Mouse (Mus musculus): ENCODE data around the gene Zfp963. TPM values are rescaled to one million over a fixed set of nuclear protein-coding genes. Genes with fewer than 3 reads are reported as not detected.

Gene Zfp963
- 1.7 and 1.8 TPM in 2 replicates for polyA plus RNA-seq (2012; rRNA removed)

DNA sequence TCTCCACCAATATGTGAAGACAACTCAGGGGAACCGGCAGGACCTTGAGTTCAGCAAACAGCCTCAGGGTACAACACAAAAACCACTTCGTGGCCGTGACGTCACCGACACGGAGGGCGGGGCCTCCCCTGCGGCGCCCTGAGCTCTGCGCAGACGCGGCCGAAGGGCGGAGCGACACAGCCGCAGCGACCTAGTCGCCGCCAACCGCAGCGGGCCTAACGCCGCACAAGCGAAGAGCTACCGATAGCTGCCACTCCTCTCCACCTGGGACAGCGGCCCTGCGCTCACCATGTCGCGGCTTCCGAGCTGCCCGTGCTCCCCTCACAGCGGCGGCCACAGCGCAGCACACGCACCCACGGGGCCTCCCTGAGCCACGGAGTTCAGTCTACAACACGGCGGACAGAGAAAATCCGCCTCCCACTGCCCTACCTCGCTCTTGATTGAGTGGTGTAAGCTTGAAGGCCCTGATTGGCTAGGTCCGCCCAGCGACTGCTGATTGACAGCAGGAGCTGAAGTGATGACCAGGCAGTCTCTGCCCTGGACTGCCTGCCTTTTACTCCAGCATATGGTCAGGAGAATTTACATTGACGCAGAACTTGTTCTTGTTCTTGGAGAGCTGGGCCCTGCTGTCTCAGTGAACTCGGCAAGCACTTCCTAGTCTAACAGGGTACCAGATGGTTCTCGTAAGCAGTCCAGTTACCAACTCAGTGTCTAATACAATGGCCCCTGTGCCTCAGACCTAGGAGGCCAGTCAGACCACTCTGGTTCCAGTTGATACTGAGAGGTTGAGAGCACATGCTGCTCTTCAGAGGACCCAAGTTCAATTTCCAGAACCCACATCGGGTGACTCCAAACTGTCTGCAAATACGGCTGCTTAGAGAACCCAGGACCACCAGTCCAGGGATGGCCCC, at the start of gene Zfp963:
Gene Zfp963 (minus strand): TSS at position 427 of the 911 bp plus-strand sequence.

DNA sequence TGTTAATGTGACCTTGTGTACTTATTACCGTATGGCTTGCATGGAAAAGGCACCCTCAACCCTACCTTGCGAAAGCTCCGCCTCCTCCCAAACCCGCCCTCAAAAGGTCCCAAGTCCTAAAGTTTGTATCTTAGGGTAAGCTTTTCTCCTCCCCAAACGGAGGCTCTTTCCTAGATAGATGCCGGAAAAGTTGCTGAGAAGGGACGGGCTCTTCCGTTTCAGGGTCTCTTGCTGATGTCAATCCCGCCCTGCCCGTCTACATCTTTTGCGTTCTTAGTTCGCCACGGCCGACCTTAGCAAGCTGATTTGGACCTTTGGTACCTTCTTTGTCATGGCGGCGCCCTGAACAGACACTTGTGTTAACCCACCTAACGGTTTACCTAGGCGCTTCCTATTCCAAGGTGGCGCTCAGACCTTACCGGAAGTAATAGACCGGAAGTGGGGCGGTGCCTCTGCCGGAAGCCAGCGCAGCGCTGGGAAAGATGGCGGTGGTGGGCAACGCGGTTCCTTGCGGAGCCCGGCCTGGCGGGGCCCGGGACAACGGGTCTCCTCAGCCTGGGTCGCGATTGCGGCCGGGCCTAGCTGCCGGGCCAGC, 41.1 kb upstream of the Zfp963 start, which contains the start of the genes Atp13a1 and Zfp866:
Gene Atp13a1 (plus strand): TSS at position 391 of the 595 bp plus-strand sequence.
Gene Zfp866 (minus strand): TSS at position 406 of the 595 bp plus-strand sequence.

DNA sequence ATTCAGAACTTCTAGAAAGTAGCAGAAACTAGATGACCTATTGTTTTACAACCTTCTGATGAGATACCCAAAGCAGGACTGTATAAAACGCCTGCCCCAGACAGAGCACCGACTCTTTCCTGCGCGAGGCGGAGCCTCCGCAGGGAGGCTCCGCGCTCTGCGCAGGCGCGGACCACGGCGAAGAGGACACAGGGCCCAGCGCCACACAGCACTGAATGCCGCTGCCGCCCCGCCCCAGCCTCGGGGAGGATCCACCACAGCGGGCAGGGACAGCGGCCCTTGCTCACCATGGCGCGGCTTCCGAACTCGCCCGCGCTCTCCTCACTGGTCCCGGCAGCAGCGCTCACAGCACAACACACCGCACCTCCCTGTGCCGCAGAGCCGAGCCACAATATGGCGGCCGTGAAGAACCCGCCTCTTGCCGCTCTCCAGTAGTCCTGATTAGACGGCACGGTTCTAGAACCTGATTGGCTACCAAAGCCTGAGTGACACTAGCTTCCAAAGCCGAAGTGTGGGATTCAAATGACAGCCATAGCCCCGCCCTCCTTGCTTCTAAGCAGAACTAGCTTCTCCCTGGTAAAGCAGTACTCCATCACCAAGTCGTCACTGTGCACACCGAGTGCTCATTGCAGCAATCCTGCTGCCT, 24.9 kb upstream of the Zfp963 start, which contains the start of gene Gm20422:
Gene Gm20422 (minus strand): TSS at position 384 of the 646 bp plus-strand sequence.

DNA sequence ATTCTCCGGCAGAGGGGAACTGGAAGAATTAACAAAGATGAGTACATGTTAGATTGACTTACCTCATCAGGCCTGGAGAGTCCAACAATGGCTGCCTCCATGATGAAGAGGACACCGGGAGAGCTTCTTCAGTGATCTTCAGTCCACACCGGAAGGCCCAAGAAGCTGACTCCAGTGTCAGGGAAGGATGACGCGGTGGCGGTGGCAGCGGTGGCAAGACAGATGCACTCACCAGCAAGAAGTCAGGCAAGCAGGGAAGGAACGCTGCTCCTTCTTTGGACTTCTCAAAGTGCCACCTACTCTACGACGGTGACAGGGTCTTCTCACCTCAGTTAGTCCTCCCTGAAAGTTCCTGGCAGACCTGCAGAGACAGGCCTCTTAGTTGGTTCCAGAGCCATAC, 39.1 kb downstream of the Zfp963 start, which contains the start of gene Zfp869:
Gene Zfp869 (minus strand): TSS at position 101 of the 400 bp plus-strand sequence.

Other genes starting within 250 kb of the Zfp963 start
- not detected in 2 replicates for gene Gm7697, start 227.0 kb downstream of the Zfp963 start, polyA plus RNA-seq (2012; rRNA removed)
- 4.2 and 5.0 TPM in 2 replicates for gene Zfp868, start 124.4 kb downstream of the Zfp963 start, polyA plus RNA-seq (2012; rRNA removed)
- 0.27 and 0.35 TPM in 2 replicates for gene Zfp964, start 95.5 kb downstream of the Zfp963 start, polyA plus RNA-seq (2012; rRNA removed)
- 5.8 and 6.5 TPM in 2 replicates for gene Zfp869, start 39.2 kb downstream of the Zfp963 start, polyA plus RNA-seq (2012; rRNA removed)
- gene Gm20422, start 24.9 kb upstream of the Zfp963 start, polyA plus RNA-seq (2012; rRNA removed), result 0.44 and 0.58 TPM in 2 replicates
- 17.0 and 18.9 TPM in 2 replicates for gene Atp13a1, start 41.2 kb upstream of the Zfp963 start, polyA plus RNA-seq (2012; rRNA removed)
- gene Zfp866, start 41.2 kb upstream of the Zfp963 start, polyA plus RNA-seq (2012; rRNA removed), result 6.2 and 7.1 TPM in 2 replicates
- 5.0 and 6.7 TPM in 2 replicates for gene Gmip, start 58.7 kb upstream of the Zfp963 start, polyA plus RNA-seq (2012; rRNA removed)
- 0.29 and 0.47 TPM in 2 replicates for gene Lpar2, start 72.5 kb upstream of the Zfp963 start, polyA plus RNA-seq (2012; rRNA removed)
- gene Pbx4, start 82.5 kb upstream of the Zfp963 start, polyA plus RNA-seq (2012; rRNA removed), result 2.3 and 2.6 TPM in 2 replicates
- gene Cilp2, start 137.7 kb upstream of the Zfp963 start, polyA plus RNA-seq (2012; rRNA removed), result 0.02 and 0.03 TPM in 2 replicates
- gene Tssk6, start 152.2 kb upstream of the Zfp963 start, polyA plus RNA-seq (2012; rRNA removed), result 0.25 and 0.47 TPM in 2 replicates
- gene Ndufa13, start 152.6 kb upstream of the Zfp963 start, polyA plus RNA-seq (2012; rRNA removed), result 46.0 and 50.1 TPM in 2 replicates
- gene Yjefn3, start 152.7 kb upstream of the Zfp963 start, polyA plus RNA-seq (2012; rRNA removed), result 0.27 and 0.41 TPM in 2 replicates
- 17.5 and 20.3 TPM in 2 replicates for gene Gatad2a, start 246.4 kb upstream of the Zfp963 start, polyA plus RNA-seq (2012; rRNA removed)

Data from liver, embryonic 14 days (tissue).